In the genomic region with DNA sequence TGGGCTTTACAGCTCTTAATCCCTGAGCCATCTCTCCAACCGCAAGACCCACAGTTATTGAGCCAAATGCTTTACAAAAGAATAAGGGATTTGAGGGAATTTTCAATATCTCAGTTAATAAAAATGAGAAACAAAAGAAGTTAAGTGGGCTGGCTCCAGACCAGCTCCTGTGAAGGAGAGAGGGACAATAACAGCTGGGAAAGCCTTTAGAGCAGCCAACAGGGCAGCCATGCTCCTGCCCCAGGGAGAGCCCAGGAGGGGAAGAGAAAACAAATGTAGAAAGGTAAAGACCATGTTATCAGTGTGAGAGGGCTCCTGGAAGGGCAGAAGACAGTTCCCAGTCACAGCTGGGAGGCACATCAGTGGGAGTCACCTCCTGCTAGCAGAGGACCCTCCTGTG, we compare ENCODE assay signal across 21 mouse cellular contexts.
DNase-seq lines count a peak whose midpoint lies in the region; ATAC-seq and TF ChIP-seq lines count a peak whose summit lies in the region.
"Had no signal": no experiment of that assay in that cellular context is flagged by ENCODE, and none has a peak within 500 bp of the region (broad histone marks: within the 10 kb centered on the region; RNA-seq: fewer than 3 reads in every experiment).

No protein-coding gene starts in this region.

- H3K4me1 ChIP-seq in embryonic facial prominence, embryonic 14.5 days (ENCODE audit: control insufficient read depth, insufficient read depth, low read length): no peaks in the 10 kb centered on the region
- peaks cover 4% of the 10 kb centered on the region; the same call in 1 of the 2 replicates for H3K4me1 ChIP-seq in embryonic facial prominence, embryonic 10.5 days
- H3K4me1 ChIP-seq in limb, embryonic 14.5 days (ENCODE audit: control insufficient read depth, insufficient read depth, low read length): no peaks in the 10 kb centered on the region
- H3K4me1 ChIP-seq in limb, embryonic 10.5 days: 0 out of 2 replicates have a peak, but pooled peaks cover 3% of the 10 kb centered on the region

- no peak overlapping the region for H3K9ac ChIP-seq in embryonic facial prominence, embryonic 14.5 days (ENCODE audit: low read depth, low read length)
- no peak overlapping the region for H3K9ac ChIP-seq in limb, embryonic 14.5 days (ENCODE audit: low read depth, low read length, severe bottlenecking)

- WGBS in embryonic facial prominence, embryonic 14.5 days: 64% methylated on average over 1 of the region's 1 CpGs
- WGBS in embryonic facial prominence, embryonic 10.5 days: 76% methylated on average over 1 of the region's 1 CpGs
- WGBS in limb, embryonic 14.5 days: 47% methylated on average over 1 of the region's 1 CpGs
- WGBS in limb, embryonic 10.5 days: 97% methylated on average over 1 of the region's 1 CpGs

- peak; percentile 24 for DNase-seq in embryonic facial prominence, embryonic 14.5 days (ENCODE audit: low spot score)
- DNase-seq in embryonic facial prominence, embryonic 10.5 days (ENCODE audit: low spot score): no peak
- peak; percentile 28 for DNase-seq in limb, embryonic 14.5 days (ENCODE audit: low spot score)
- no peak for DNase-seq in limb, embryonic 10.5 days (ENCODE audit: low spot score)
- DNase-seq in spleen, postnatal 4 days (ENCODE audit: low spot score in 2 of 2): no peak
- DNase-seq: adrenal gland, adult 2 months; adrenal gland, adult 8-10 months; adrenal gland, postnatal 10 days; adrenal gland, postnatal 14 days; adrenal gland, postnatal 25 days; adrenal gland, postnatal 36 days; B cell, adult 2 months; cerebellum, adult 11 months; cerebellum, adult 11-12 months; cerebellum, adult 18-20 months had no signal

- H3K4me2 ChIP-seq in embryonic facial prominence, embryonic 14.5 days (ENCODE audit: low read depth, low read length): no peak overlapping the region
- no peak overlapping the region for H3K4me2 ChIP-seq in limb, embryonic 14.5 days (replicated peaks; ENCODE audit: low read depth, low read length, severe bottlenecking)
- H3K4me2 ChIP-seq in myocyte (ENCODE audit: low read depth): peak overlapping the region; percentile 5

- H3K27me3 ChIP-seq in embryonic facial prominence, embryonic 14.5 days (replicated peaks; ENCODE audit: control insufficient read depth, insufficient read depth, low read length): no peaks in the 10 kb centered on the region
- no peaks in the 10 kb centered on the region for H3K27me3 ChIP-seq in embryonic facial prominence, embryonic 10.5 days (replicated peaks; ENCODE audit: low read depth, poor library complexity, severe bottlenecking)
- H3K27me3 ChIP-seq in limb, embryonic 14.5 days (ENCODE audit: control insufficient read depth, insufficient read depth, low read length): no peaks in the 10 kb centered on the region
- no peaks in the 10 kb centered on the region for H3K27me3 ChIP-seq in limb, embryonic 10.5 days (ENCODE audit: low read depth, poor library complexity, severe bottlenecking)
- H3K27me3 ChIP-seq in myocyte (ENCODE audit: control insufficient read depth, insufficient read depth, insufficient read length): no peaks in the 10 kb centered on the region
- H3K27me3 ChIP-seq: CH12.LX, Patski had no signal

- no peaks in the 10 kb centered on the region for H3K79me2 ChIP-seq in myocyte (ENCODE audit: control insufficient read depth, insufficient read depth)

- no peak for TF ChIP-seq POLR2A in limb, embryonic 14.5 days (IDR thresholded peaks at IDR 0.05; ENCODE audit: borderline replicate concordance, extremely low read depth, insufficient read depth, insufficient read length)
- no peak for TF ChIP-seq POLR2A in myocyte (IDR thresholded peaks at IDR 0.05; ENCODE audit: insufficient read length, low read depth)

- no peak overlapping the region for H3K27ac ChIP-seq in embryonic facial prominence, embryonic 14.5 days (replicated peaks; ENCODE audit: low read depth, low read length)
- no peak overlapping the region for H3K27ac ChIP-seq in embryonic facial prominence, embryonic 10.5 days (replicated peaks)
- no peak overlapping the region for H3K27ac ChIP-seq in limb, embryonic 14.5 days (replicated peaks; ENCODE audit: low read depth, low read length)
- H3K27ac ChIP-seq in limb, embryonic 10.5 days: no peak overlapping the region

- no peak for ATAC-seq in embryonic facial prominence, embryonic 14.5 days (ENCODE audit: low read depth)
- ATAC-seq in limb, embryonic 14.5 days (ENCODE audit: low FRiP score, low read depth): peak; percentile 47; the same call in 1 of the 2 replicates
- ATAC-seq: activated CD4-positive, CD25-positive, alpha-beta regulatory T cell, adult 4 months; CD4-positive, CD25-positive, alpha-beta regulatory T cell, adult 4 months; Patski had no signal

- no peaks in the 10 kb centered on the region for H3K9me3 ChIP-seq in embryonic facial prominence, embryonic 14.5 days (ENCODE audit: control insufficient read depth, low read length)
- H3K9me3 ChIP-seq in embryonic facial prominence, embryonic 10.5 days: no peaks in the 10 kb centered on the region
- H3K9me3 ChIP-seq in limb, embryonic 14.5 days (ENCODE audit: control insufficient read depth, low read length): no peaks in the 10 kb centered on the region
- H3K9me3 ChIP-seq in limb, embryonic 10.5 days (replicated peaks): no peaks in the 10 kb centered on the region

- no peaks in the 10 kb centered on the region for H3K36me3 ChIP-seq in embryonic facial prominence, embryonic 14.5 days (ENCODE audit: control insufficient read depth, insufficient read depth, low read length)
- H3K36me3 ChIP-seq in embryonic facial prominence, embryonic 10.5 days (replicated peaks): no peaks in the 10 kb centered on the region
- H3K36me3 ChIP-seq in limb, embryonic 14.5 days (ENCODE audit: control insufficient read depth, insufficient read depth, low read length): no peaks in the 10 kb centered on the region
- H3K36me3 ChIP-seq in limb, embryonic 10.5 days: no peaks in the 10 kb centered on the region
- no peaks in the 10 kb centered on the region for H3K36me3 ChIP-seq in myocyte (ENCODE audit: control insufficient read depth, insufficient read depth)
- H3K36me3 ChIP-seq: G1E had no signal

- no peak overlapping the region for H3K4me3 ChIP-seq in embryonic facial prominence, embryonic 14.5 days (ENCODE audit: low read depth, low read length)
- H3K4me3 ChIP-seq in embryonic facial prominence, embryonic 10.5 days: no peak overlapping the region
- no peak overlapping the region for H3K4me3 ChIP-seq in limb, embryonic 14.5 days (replicated peaks; ENCODE audit: low read length)
- H3K4me3 ChIP-seq in limb, embryonic 10.5 days: no peak overlapping the region
- no peak overlapping the region for H3K4me3 ChIP-seq in myocyte

- no peak overlapping the region for H3ac ChIP-seq in myocyte (ENCODE audit: control insufficient read depth, insufficient read length)

TF ChIP-seq in myocyte, 11 proteins besides CTCF, POLR2A, EP300 and RAD21:
- TF ChIP-seq MYOD1 (IDR thresholded peaks at IDR 0.05; ENCODE audit: control insufficient read depth in 1 of 3, insufficient read length in 2 of 3, low read depth in 2 of 3) (peak in 2 of 3 experiments; percentile 56 to 82), POLR2AphosphoS2 (IDR thresholded peaks at IDR 0.05; ENCODE audit: insufficient read length, low read depth) (no peak)

Comparison
In these comparisons a context has a peak if more than half of its experiments do, and no peak if none do; other contexts are left out.
1. DNase-seq: peak in embryonic facial prominence, embryonic 14.5 days (single experiment) and limb, embryonic 14.5 days (single experiment); none in embryonic facial prominence, embryonic 10.5 days (single experiment), limb, embryonic 10.5 days (single experiment) and spleen, postnatal 4 days (0 of 2).